Mouse (Mus musculus) heart, postnatal 36 days (tissue): ENCODE results near the gene Zfp988. TPM values are rescaled to one million over a fixed set of nuclear protein-coding genes. Genes with fewer than 3 reads are reported as not detected.
"Not testable (repeated sequence)": the region's sequence is repeated elsewhere in the genome, so short reads cannot be mapped to it uniquely, and the experiment has no call there.

Experiments
- DNase-seq, 2 experiments: peaks; one replicate each; pipeline ENCODE4 v3.0.0; 2021 to 2022
- intact Hi-C: fragments of 180-260 bp; cut with DNase I; formaldehyde crosslinking; loops from one replicate; pipeline ENCODE4 v1.15.1; 2025
- total RNA-seq, 2 experiments: library from RNA; stranded (reverse); gene quantifications; 2 replicates each; pipeline ENCODE4 v1.2.3; 2021

Gene Zfp988
- total RNA-seq, result not detected

- DNase-seq, intact Hi-C loops: not testable (repeated sequence)
These were observed at the start of gene Zfp988 for GRCm38 (mm10) chr4:147305436-147305835. TSS of gene Zfp988 (plus strand) at chr4:147305674.

DNA sequence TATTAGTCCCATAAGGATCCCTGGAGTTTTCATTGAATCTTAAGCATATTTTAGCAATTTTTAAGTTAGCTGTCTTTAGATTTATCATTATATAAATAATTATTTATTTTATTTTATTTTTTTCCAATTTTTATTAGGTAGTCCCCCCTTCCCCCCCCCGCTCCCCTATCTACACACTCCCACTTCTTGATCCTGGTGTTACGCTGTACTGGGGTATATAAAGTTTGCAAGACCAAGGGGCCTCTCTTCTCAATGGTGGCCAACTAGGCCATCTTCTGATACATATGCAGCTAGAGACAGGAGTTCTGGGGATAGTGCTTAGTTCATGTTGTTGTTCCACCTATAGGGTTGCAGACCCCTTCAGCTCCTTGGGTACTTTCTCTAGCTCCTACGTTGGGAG lies 42.8 kb upstream of the Zfp988 start:
- intact Hi-C loops, DNase-seq: not testable (repeated sequence)

DNA sequence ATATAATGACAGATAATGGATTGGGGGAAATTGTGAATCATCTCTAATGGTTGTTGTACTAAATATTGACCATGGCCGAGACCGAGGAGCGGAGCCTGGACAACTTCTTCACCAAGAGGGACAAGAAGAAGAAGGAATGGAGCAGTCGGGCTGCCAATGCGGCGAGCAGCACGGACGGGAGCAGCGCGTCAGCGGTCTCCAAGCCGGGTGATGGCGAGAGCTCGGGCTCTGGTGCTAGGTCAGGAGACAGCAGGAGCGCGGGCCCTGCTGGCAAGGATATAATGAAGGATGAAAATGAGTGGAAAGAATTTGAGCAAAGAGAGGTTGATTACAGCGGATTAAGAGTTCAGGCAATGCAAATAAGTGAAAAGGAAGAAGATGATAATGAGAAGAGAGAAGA lies 38.2 kb upstream of the Zfp988 start:
- intact Hi-C loops, DNase-seq: not testable (repeated sequence)

GRCm38 (mm10) chr4:147268735-147269134 lies 36.7 kb upstream of the Zfp988 start:
- intact Hi-C loops, DNase-seq: not testable (repeated sequence)

DNA sequence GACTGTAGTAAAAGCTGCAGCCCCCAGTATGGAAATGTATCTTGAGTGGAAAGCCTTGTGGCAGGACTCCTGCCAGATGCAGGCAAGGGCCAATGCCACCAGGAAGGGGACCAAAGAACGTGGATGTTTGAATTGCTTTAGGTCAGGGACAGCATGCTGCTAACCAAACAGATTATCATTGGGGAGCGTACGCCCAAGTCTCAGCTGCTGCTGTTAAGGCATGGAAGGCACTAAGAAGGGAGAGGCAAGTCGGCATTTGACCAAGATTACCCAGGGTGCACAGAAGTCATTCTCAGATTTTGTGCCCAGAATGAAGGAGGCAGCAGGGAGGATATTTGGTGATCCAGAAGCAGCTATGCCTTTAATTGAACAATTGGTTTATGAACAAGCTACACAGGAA lies 35.4 kb upstream of the Zfp988 start:
- intact Hi-C loops, DNase-seq: not testable (repeated sequence)

DNA sequence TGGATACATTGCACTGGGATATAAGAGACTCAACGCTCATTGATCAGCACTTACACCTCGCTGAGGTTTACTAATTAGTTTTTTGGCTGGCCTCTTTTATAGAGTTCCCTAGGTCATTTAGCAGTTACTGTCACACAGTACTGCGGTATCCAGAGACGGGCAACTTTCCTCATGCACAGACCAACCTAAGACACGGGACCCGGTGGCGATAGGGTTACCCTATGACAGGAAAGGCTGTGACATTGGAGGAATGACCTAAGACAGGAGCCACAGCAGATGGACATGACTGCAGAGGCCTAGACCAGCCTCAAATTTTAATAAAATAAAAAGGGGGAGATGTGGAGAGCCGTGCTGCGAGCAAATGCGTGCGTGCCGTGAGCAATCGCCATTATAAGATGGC lies 33.9 kb upstream of the Zfp988 start:
- DNase-seq, intact Hi-C loops: not testable (repeated sequence)

- DNase-seq, intact Hi-C loops: not testable (repeated sequence)
These were observed 30.3 kb upstream of the Zfp988 start for GRCm38 (mm10) chr4:147275021-147275772.

DNA sequence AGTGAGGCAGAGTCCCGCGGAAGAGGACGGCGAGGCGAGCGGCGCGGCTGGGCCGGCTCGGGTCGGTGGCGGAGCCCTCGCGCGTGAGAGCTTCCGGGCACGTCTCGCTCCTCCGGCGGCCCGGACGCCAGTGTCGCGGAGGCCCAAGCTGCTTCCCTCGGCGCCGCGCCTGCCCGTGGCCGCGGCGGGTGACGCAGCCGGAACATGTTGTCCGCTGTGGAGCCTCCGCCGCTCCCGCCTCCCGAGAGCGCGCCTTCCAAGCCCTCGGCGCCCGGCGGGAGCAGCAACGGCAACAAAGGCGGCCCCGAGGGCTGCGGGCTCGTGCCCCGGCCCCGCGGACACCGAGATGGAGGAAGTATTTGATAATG lies 29.7 kb upstream of the Zfp988 start:
- intact Hi-C loops, DNase-seq: not testable (repeated sequence)

DNA sequence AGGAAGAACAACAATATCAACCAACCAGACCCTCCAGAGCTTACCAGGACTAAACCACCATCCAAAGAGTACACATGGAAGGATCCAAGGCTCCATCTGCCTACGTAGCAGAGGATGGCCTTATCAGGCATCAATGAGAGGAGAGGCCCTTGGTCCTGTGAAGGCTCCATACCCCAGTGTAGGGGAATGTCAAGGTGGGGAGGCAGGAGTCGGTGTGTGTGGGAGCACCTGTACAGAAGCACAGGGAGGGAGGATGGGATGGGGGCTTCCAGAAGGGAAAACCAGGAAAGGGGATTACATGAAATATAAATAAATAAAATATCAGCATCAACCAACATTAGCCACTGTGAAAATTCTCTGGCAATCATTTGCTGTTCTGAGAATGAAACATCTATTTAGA lies 25.1 kb upstream of the Zfp988 start:
- intact Hi-C loops, DNase-seq: not testable (repeated sequence)

DNA sequence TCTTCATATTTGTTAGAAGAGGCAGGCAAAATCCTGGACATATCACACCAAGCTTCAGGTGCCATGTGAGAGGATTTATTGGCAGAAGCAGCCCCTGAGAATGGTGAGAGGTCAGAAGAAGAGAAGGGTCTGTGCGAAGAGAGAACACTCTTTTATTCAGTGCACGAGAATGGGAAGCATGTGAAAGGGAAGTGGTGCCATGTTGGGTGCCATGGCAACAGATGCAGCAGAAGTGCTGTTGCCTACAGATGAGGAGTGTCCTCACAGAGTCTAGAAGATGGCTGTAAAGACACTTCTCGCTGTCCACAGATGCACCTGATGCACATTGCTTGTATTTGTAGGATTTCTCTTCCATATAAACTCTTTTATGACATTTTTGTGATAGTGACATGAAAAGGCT lies 6.9 kb upstream of the Zfp988 start:
- intact Hi-C loops, DNase-seq: not testable (repeated sequence)

GRCm38 (mm10) chr4:147302375-147302774 lies 3.1 kb upstream of the Zfp988 start:
- DNase-seq, intact Hi-C loops: not testable (repeated sequence)

GRCm38 (mm10) chr4:147335036-147335690 lies 29.7 kb downstream of the Zfp988 start:
- intact Hi-C loops, DNase-seq: not testable (repeated sequence)

DNA sequence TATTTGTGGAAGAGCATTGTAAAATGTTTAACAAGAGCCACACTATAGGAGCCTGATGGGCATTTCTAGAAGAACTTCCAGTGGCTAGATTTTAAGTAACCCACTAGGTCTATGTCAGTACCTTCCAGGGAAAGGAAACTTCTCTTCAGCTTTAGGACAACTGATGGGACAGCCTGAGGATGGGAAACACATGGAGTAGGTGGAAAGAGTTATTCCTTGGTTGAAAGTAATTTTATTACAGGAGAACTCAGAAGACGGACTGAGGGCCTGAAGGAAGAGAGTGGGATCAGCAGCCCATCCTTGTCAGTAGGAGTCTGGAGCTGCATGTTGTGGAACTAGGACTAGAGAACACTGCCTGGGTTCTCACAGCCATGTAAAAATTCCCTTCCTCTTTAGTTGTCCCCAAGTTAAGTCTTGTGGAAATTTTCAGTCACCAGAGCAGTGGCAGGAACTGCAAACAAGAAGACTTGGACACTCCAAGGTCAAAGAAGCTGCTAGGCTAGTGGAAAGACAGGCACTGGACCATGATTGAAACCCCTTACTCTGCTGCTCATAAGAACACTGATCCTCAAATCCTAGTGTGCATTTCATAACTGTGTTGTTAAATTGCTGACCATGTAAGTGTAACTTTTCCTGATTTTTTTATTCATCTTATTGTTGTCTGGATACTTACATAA lies 30.4 kb downstream of the Zfp988 start:
- intact Hi-C loops, DNase-seq: not testable (repeated sequence)

GRCm38 (mm10) chr4:147336368-147337195 lies 31.1 kb downstream of the Zfp988 start:
- intact Hi-C loops, DNase-seq: not testable (repeated sequence)

GRCm38 (mm10) chr4:147337520-147337919 lies 32.0 kb downstream of the Zfp988 start:
- intact Hi-C loops, DNase-seq: not testable (repeated sequence)

DNA sequence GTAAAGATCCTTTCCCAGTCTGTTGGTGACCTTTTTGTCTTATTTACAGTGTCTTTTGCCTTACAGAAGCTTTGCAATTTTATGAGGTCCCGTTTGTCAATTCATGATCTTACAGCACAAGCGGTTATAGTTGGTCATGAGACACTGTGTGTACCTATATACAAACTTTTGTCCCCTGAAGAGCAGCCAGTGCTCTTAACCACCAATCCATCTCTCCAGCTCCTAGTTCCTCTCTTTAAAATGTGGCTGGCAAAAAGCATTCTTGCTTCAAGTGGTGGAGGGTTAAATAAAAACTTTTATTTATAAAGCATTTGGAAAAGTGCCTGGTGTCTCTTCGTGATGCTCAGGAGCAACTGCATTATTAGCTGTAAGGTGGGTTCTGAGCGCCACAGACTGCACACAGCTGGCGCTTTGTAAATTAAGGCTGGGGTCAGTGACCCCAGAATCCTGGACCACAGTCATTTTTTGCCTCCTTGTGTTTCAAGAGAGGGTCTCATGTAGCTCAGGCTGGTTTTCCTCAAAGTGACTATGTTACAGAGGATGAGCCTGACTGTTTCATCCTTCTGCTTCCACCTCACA lies 32.6 kb downstream of the Zfp988 start:
- intact Hi-C loops, result no loop called here
- DNase-seq, result no peak

DNA sequence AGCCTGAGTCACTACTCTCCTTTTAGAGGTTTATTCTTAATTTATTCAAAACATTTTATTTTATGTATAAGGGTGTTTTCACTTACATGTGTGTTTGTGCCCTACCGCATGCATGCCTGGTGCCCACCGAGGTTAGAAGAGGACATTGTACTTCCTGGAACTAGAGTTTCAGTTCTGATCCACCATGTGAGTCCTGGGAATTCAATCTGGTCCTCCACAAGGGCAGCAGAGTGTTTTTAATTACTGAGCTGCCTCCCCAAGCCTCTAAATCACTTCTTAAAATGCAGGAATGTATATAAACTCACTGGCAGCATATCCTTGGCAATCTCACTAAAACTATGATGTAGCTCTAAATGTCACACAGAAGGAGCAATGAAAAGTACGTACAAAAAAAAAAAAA lies 33.2 kb downstream of the Zfp988 start:
- intact Hi-C loops, DNase-seq: not testable (repeated sequence)

DNA sequence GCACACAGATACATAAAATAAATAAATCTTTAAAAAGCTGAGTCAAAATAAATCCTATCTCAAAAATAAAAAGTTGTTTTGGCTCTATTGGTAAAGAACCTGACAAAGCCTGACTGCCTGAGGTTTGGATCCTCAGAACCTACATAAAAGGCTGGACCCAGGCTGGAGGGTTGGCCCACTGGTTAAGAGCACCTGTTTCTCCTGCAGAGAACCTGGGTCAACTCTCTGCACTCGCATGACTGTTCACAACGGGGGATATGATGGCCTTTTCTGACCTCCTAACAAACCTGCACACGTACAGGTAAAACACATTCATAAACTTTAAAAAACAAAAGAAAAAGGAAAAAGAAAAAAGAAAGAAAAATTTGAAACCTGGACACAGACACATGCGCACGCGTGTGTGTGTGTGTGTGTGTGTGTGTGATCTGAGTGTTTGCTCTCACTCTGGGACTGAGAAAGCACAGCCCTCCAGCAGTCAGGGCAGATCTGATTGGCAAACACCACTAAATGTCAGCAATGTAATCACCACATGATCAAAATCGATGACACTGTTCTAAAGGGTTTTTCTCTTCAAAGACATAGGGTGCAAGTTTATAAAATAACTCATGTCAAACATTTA lies 34.2 kb downstream of the Zfp988 start:
- not testable (repeated sequence) for DNase-seq

DNA sequence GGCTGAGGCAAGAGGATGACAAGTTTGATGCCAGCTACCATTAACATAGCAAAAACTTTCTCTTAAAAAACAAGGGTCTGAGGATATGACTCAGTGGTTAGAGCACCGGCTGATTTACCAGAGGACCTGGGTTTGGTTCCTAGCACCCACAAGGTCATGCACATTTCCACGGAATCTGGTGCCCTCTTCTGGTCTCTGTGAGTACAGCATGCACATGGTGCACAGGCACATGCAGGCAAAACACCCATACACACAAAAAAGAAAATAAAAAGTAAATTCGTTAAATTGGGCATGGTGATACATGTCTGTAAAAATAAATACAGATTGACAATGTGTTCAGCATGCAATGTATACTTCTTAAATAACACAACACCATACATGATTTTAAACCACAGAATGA lies 34.8 kb downstream of the Zfp988 start:
- intact Hi-C loops, DNase-seq: not testable (repeated sequence)

More for the DNA sequence above, 34.2 kb downstream of the Zfp988 start:
- intact Hi-C loops, result not testable (repeated sequence)

GRCm38 (mm10) chr4:147340876-147341275 lies 35.4 kb downstream of the Zfp988 start:
- DNase-seq, intact Hi-C loops: not testable (repeated sequence)
